Mouse (Mus musculus): ENCODE measurements at regions not wholly inside any gene's neighbourhood (a gene's known extent, or its start where the extent isn't known, plus 50 kb on each side); places are given as distances from the start of the nearest gene placed in this dataset.

- TF ChIP-seq POLR2A (IDR thresholded peaks at IDR 0.05; ENCODE audit: low read depth, low read length) (no peak), CTCF (conservative IDR thresholded peaks at IDR 0.05; ENCODE audit: insufficient read depth, insufficient read length, low read depth, low read length) (no peak)
These were observed 131.4 kb upstream of the Gm15217 start for GRCm38 (mm10) chr14:46247491-46248484.

All from kidney, adult 2 months (tissue).